Mouse (Mus musculus): ENCODE results near the gene Ptpn21. TPM values are rescaled to one million over a fixed set of nuclear protein-coding genes. Genes with fewer than 3 reads are reported as not detected.

Gene Ptpn21
- polyA plus RNA-seq, 1 experiment = 14.0 TPM

- DNase-seq = no peak
- no peak for TF ChIP-seq CTCF (IDR thresholded peaks at IDR 0.05; ENCODE audit: borderline replicate concordance, insufficient read depth, low read depth, low read length)
- no peak for TF ChIP-seq POLR2A (IDR thresholded peaks at IDR 0.05; ENCODE audit: borderline replicate concordance, insufficient read depth, low read length)
- H3K27me3 ChIP-seq (ENCODE audit: control insufficient read depth, insufficient read depth, low read length) = no peaks in the 10 kb centered on the region
- peaks cover 10% of the 10 kb centered on the region for H3K4me1 ChIP-seq (ENCODE audit: control insufficient read depth, insufficient read depth, low read length)
- H3K27ac ChIP-seq (ENCODE audit: insufficient read depth, low read length) = no peak overlapping the region; the same call in 1 of the 2 replicates
- H3K4me3 ChIP-seq (replicated peaks; ENCODE audit: insufficient read depth, low read depth, low read length) = peak overlapping the region; percentile 95
- 7% methylated on average over 12 of the region's 12 CpGs for WGBS
Observed at GRCm38 (mm10) chr12:98733776-98734175, 3.4 kb downstream of the Ptpn21 start.

GRCm38 (mm10) chr12:98733165-98733564 is 4.0 kb downstream of the Ptpn21 start:
- no peaks in the 10 kb centered on the region for H3K27me3 ChIP-seq (ENCODE audit: control insufficient read depth, insufficient read depth, low read length)
- H3K4me3 ChIP-seq (replicated peaks; ENCODE audit: insufficient read depth, low read depth, low read length) = peak overlapping the region; percentile 95
- TF ChIP-seq CTCF (IDR thresholded peaks at IDR 0.05; ENCODE audit: borderline replicate concordance, insufficient read depth, low read depth, low read length) (no peak), POLR2A (IDR thresholded peaks at IDR 0.05; ENCODE audit: borderline replicate concordance, insufficient read depth, low read length) (no peak)
- 63% methylated on average over 3 of the region's 3 CpGs for WGBS
- peaks cover 12% of the 10 kb centered on the region for H3K4me1 ChIP-seq (ENCODE audit: control insufficient read depth, insufficient read depth, low read length)
- DNase-seq = no peak
- no peak overlapping the region for H3K27ac ChIP-seq (ENCODE audit: insufficient read depth, low read length)

- Histone ChIP-seq H3K4me3 (replicated peaks; ENCODE audit: insufficient read depth, low read depth, low read length) (peak overlapping the region; percentile 1), H3K27me3 (ENCODE audit: control insufficient read depth, insufficient read depth, low read length) (no peaks in the 10 kb centered on the region), H3K27ac (ENCODE audit: insufficient read depth, low read length) (peak overlapping the region; percentile 51), H3K4me1 (ENCODE audit: control insufficient read depth, insufficient read depth, low read length) (peaks cover 27% of the 10 kb centered on the region)
- TF ChIP-seq POLR2A (IDR thresholded peaks at IDR 0.05; ENCODE audit: borderline replicate concordance, insufficient read depth, low read length) (no peak), CTCF (IDR thresholded peaks at IDR 0.05; ENCODE audit: borderline replicate concordance, insufficient read depth, low read depth, low read length) (no peak)
- peak; percentile 80 to 89 for DNase-seq
- WGBS = 18% methylated on average over 11 of the region's 11 CpGs
Observed at GRCm38 (mm10) chr12:98730682-98731081, 6.5 kb downstream of the Ptpn21 start.

- H3K27me3 ChIP-seq (ENCODE audit: control insufficient read depth, insufficient read depth, low read length) = no peaks in the 10 kb centered on the region
- DNase-seq = peak; percentile 52 to 71
- H3K4me3 ChIP-seq (replicated peaks; ENCODE audit: insufficient read depth, low read depth, low read length) = no peak overlapping the region
- peaks cover 24% of the 10 kb centered on the region for H3K4me1 ChIP-seq (ENCODE audit: control insufficient read depth, insufficient read depth, low read length)
- TF ChIP-seq CTCF (IDR thresholded peaks at IDR 0.05; ENCODE audit: borderline replicate concordance, insufficient read depth, low read depth, low read length) (no peak), POLR2A (IDR thresholded peaks at IDR 0.05; ENCODE audit: borderline replicate concordance, insufficient read depth, low read length) (no peak)
- WGBS = 19% methylated on average over 7 of the region's 7 CpGs
- no peak overlapping the region for H3K27ac ChIP-seq (ENCODE audit: insufficient read depth, low read length)
Observed at GRCm38 (mm10) chr12:98727186-98727585, 10.0 kb downstream of the Ptpn21 start.

- H3K4me3 ChIP-seq (replicated peaks; ENCODE audit: insufficient read depth, low read depth, low read length) = no peak overlapping the region
- peak; percentile 38 to 50 for DNase-seq
- 37% methylated on average over 7 of the region's 7 CpGs for WGBS
- no peak for TF ChIP-seq POLR2A (IDR thresholded peaks at IDR 0.05; ENCODE audit: borderline replicate concordance, insufficient read depth, low read length)
- no peak for TF ChIP-seq CTCF (IDR thresholded peaks at IDR 0.05; ENCODE audit: borderline replicate concordance, insufficient read depth, low read depth, low read length)
- H3K27ac ChIP-seq (ENCODE audit: insufficient read depth, low read length) = no peak overlapping the region
- no peaks in the 10 kb centered on the region for H3K27me3 ChIP-seq (ENCODE audit: control insufficient read depth, insufficient read depth, low read length)
- H3K4me1 ChIP-seq (ENCODE audit: control insufficient read depth, insufficient read depth, low read length) = peaks cover 27% of the 10 kb centered on the region
Observed at GRCm38 (mm10) chr12:98726078-98726477, 11.1 kb downstream of the Ptpn21 start.

- no peak overlapping the region for H3K27ac ChIP-seq (ENCODE audit: insufficient read depth, low read length)
- H3K4me1 ChIP-seq (ENCODE audit: control insufficient read depth, insufficient read depth, low read length) = peaks cover 29% of the 10 kb centered on the region
- WGBS = 64% methylated on average over 5 of the region's 5 CpGs
- no peak for DNase-seq
- TF ChIP-seq POLR2A (IDR thresholded peaks at IDR 0.05; ENCODE audit: borderline replicate concordance, insufficient read depth, low read length) (no peak), CTCF (IDR thresholded peaks at IDR 0.05; ENCODE audit: borderline replicate concordance, insufficient read depth, low read depth, low read length) (no peak)
- H3K27me3 ChIP-seq (ENCODE audit: control insufficient read depth, insufficient read depth, low read length) = no peaks in the 10 kb centered on the region
- no peak overlapping the region for H3K4me3 ChIP-seq (replicated peaks; ENCODE audit: insufficient read depth, low read depth, low read length)
Observed at GRCm38 (mm10) chr12:98724976-98725375, 12.2 kb downstream of the Ptpn21 start.

GRCm38 (mm10) chr12:98724224-98724623 is 13.0 kb downstream of the Ptpn21 start:
- Histone ChIP-seq H3K27ac (ENCODE audit: insufficient read depth, low read length) (no peak overlapping the region), H3K4me1 (ENCODE audit: control insufficient read depth, insufficient read depth, low read length) (peaks cover 31% of the 10 kb centered on the region), H3K4me3 (replicated peaks; ENCODE audit: insufficient read depth, low read depth, low read length) (no peak overlapping the region), H3K27me3 (ENCODE audit: control insufficient read depth, insufficient read depth, low read length) (no peaks in the 10 kb centered on the region)
- no peak for DNase-seq
- TF ChIP-seq CTCF (IDR thresholded peaks at IDR 0.05; ENCODE audit: borderline replicate concordance, insufficient read depth, low read depth, low read length) (no peak), POLR2A (IDR thresholded peaks at IDR 0.05; ENCODE audit: borderline replicate concordance, insufficient read depth, low read length) (no peak)
- WGBS = 88% methylated on average over 7 of the region's 7 CpGs

- no peak for TF ChIP-seq POLR2A (IDR thresholded peaks at IDR 0.05; ENCODE audit: borderline replicate concordance, insufficient read depth, low read length)
- TF ChIP-seq CTCF (IDR thresholded peaks at IDR 0.05; ENCODE audit: borderline replicate concordance, insufficient read depth, low read depth, low read length) = 0 out of 2 replicates have a peak, but pooled peaks have one; percentile 5
- WGBS = 43% methylated on average over 3 of the region's 3 CpGs
- H3K27ac ChIP-seq (ENCODE audit: insufficient read depth, low read length) = no peak overlapping the region
- DNase-seq = no peak
- H3K4me3 ChIP-seq (replicated peaks; ENCODE audit: insufficient read depth, low read depth, low read length) = no peak overlapping the region
- H3K4me1 ChIP-seq (ENCODE audit: control insufficient read depth, insufficient read depth, low read length) = peaks cover 15% of the 10 kb centered on the region
- no peaks in the 10 kb centered on the region for H3K27me3 ChIP-seq (ENCODE audit: control insufficient read depth, insufficient read depth, low read length)
Observed at GRCm38 (mm10) chr12:98721030-98721429, 16.2 kb downstream of the Ptpn21 start.
